Mouse (Mus musculus) testis, adult 2 months (tissue): ENCODE data around the gene Anpep.

Experiments
- CTCF ChIP-seq: fragments of 200-500 bp; IDR thresholded peaks from 2 replicates; pipeline ENCODE4 v1.5.1; 2012; ENCODE audit warnings: low read depth, mild to moderate bottlenecking, inconsistent platforms, low read length, moderate library complexity; ENCODE audit not compliant: control insufficient read depth, insufficient read depth, insufficient replicate concordance
- POLR2A ChIP-seq: fragments of 200-500 bp; IDR thresholded peaks from 2 replicates; pipeline ENCODE4 v1.6.1; 2012; ENCODE audit warnings: low read depth, mild to moderate bottlenecking, inconsistent platforms, low read length, moderate library complexity; ENCODE audit not compliant: control insufficient read depth

GRCm38 (mm10) chr7:79894790-79895189 is 33.9 kb upstream of the Anpep start:
- TF ChIP-seq CTCF (no peak), POLR2A (no peak)
